Mouse (Mus musculus): ENCODE measurements around the gene Il13.

Il13 gene

DNA sequence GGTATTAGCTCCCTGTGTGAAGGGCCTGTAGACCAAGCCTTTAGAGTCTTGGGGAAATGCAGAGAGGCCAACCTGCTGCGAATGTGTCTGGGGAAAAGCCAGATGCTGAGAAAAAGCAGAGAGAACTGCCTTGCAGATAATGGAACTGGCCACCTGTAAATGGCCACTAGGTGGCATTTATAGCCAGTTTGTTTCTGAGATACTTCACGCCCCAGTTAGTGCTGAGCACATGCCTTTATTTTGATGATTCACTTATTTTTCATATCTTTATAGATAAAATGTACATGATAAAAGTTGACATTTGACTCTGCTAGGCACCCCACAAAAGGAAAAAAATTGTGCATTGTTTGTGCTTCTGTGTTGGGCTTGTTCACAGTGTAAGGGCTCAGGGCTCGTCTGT is 49.7 kb downstream of the Il13 start:
- DNase-seq (ENCODE audit: low read depth, low spot score): no peak

DNA sequence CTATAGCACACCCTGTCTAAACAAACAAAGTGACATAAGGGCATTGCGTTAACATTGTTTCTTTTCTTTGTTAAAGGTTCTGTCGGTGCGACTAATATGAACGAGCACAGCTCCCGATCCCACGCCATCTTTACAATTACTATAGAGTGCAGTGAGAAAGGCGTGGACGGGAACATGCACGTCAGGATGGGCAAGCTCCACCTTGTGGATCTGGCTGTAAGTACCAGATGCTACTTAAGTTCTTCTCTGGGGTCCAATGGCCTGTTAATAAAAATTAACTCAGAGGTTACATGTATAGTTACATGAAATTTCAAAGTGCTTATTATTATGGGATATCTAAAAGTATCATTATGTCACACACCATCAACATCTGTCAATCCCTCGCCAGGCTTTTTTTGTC is 51.4 kb downstream of the Il13 start:
- no peak for DNase-seq (ENCODE audit: low read depth, low spot score)
